Mouse (Mus musculus): ENCODE data around the gene Gdf11.

- TF ChIP-seq POLR2A (IDR thresholded peaks at IDR 0.05; ENCODE audit: borderline replicate concordance, extremely low read depth, insufficient read depth, insufficient read length, poor library complexity, severe bottlenecking) (no peak), CTCF (IDR thresholded peaks at IDR 0.05; ENCODE audit: borderline replicate concordance, extremely low read depth, insufficient read depth, insufficient read length) (no peak)
Measured at GRCm38 (mm10) chr10:128933976-128934721, 42.6 kb upstream of the Gdf11 start.

Measured in brain, embryonic 14.5 days (tissue).